Mouse (Mus musculus) stomach, embryonic 16.5 days (tissue): ENCODE data around the gene Gm13090. TPM values are rescaled to one million over a fixed set of nuclear protein-coding genes. Genes with fewer than 3 reads are reported as not detected.

Experiments
- ATAC-seq: fragments of 200-750 bp; cut with Nextera tagmentation; 2 replicates; pipeline ENCODE4 v1.8.0; 2017; ENCODE audit warnings: moderate number of reproducible peaks, moderate TSS enrichment; ENCODE audit not compliant: insufficient read depth, low FRiP score
- H3K27ac ChIP-seq: fragments of 300-500 bp; sonication (generic); 2 replicates; pipeline ENCODE4 v1.5.1; 2014; ENCODE audit warnings: low read length
- H3K27me3 ChIP-seq: fragments of 300-500 bp; sonication (generic); 2 replicates; pipeline ENCODE4 v1.6.1; 2014; ENCODE audit warnings: low read length, control low read depth, mixed read lengths; ENCODE audit not compliant: control insufficient read depth, insufficient read depth
- H3K36me3 ChIP-seq: fragments of 300-500 bp; sonication (generic); 2 replicates; pipeline ENCODE4 v1.6.1; 2014; ENCODE audit warnings: low read length; ENCODE audit not compliant: control insufficient read depth, insufficient read depth
- H3K4me1 ChIP-seq: fragments of 300-500 bp; sonication (generic); 2 replicates; pipeline ENCODE4 v1.6.1; 2014; ENCODE audit warnings: low read length, control low read depth, mixed read lengths; ENCODE audit not compliant: control insufficient read depth, insufficient read depth
- H3K4me2 ChIP-seq: fragments of 300-500 bp; sonication (generic); 2 replicates; pipeline ENCODE4 v1.6.1; 2014; ENCODE audit warnings: low read depth, low read length, mixed read lengths
- H3K4me3 ChIP-seq: fragments of 300-500 bp; sonication (generic); replicated peaks from 2 replicates; pipeline ENCODE4 v1.5.1; 2014; ENCODE audit warnings: mild to moderate bottlenecking, low read length
- H3K9ac ChIP-seq: fragments of 300-500 bp; sonication (generic); 2 replicates; pipeline ENCODE4 v1.6.1; 2014; ENCODE audit warnings: low read length
- H3K9me3 ChIP-seq: fragments of 300-500 bp; sonication (generic); replicated peaks from 2 replicates; pipeline ENCODE4 v1.6.1; 2016; ENCODE audit warnings: low read length, control low read depth; ENCODE audit not compliant: control insufficient read depth
- WGBS: fragments of 180-500 bp; shearing (Covaris S2); extraction: QIAGEN DNeasy Blood & Tissue Kit; methylation state at CpG from one replicate; pipeline ENCODE4 v1.1.7; 2014; 5-methylcytosine and 5-hydroxymethylcytosine counted together
- polyA plus RNA-seq: library from polyadenylated mRNA; unstranded; fragments of >200 nt; fragmentation: Nextera tagmentation; extraction: Ambion mirVana; gene quantifications from 2 replicates; pipeline ENCODE4 v1.2.1, GENCODE M21; 2015

The Gm13090 gene
- polyA plus RNA-seq, 1 experiment from 2014 or later = not detected

DNA sequence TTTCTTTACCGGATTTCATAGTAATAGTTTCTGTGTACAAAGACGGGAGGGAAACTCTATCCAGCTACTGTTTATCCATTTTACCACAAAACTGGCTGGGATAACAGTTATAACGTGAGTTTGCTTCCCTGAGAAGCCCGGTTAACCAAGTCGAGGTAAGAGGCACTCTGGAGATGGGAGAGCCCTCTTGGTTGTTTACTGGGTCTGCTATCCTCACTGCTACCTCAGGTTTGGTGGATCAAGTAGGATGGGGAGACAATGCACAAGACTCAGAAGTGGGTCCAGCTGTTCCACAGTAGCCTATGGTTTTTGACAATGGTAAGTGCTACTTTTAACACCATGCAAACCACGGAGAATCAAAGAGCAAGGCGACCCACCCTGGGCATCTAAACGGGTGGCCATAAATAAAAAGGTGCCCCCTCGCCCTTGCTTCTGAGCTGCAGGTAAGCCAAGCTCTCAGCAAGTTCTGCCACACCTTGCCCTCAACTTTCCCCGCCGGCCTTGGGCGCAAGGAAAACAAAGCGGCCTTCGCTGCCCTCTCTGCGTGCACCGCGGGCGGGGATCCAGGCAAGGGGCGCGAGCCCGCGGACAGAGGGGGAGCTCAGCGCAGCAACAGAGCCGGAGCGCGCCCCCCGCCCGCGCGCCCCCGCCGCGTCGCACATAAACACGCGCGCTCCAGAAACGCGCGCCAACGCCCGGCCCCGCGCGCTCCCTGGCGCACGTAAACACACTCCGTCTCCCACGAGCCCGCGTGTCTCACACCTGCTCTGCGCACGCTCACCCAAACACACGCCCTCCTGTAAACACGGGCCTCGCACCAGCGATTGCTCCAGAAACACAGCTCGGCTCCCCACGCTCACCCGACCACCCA is 18.0 kb downstream of the Gm13090 start:
- peaks cover 13% of the 10 kb centered on the region for H3K27me3 ChIP-seq

DNA sequence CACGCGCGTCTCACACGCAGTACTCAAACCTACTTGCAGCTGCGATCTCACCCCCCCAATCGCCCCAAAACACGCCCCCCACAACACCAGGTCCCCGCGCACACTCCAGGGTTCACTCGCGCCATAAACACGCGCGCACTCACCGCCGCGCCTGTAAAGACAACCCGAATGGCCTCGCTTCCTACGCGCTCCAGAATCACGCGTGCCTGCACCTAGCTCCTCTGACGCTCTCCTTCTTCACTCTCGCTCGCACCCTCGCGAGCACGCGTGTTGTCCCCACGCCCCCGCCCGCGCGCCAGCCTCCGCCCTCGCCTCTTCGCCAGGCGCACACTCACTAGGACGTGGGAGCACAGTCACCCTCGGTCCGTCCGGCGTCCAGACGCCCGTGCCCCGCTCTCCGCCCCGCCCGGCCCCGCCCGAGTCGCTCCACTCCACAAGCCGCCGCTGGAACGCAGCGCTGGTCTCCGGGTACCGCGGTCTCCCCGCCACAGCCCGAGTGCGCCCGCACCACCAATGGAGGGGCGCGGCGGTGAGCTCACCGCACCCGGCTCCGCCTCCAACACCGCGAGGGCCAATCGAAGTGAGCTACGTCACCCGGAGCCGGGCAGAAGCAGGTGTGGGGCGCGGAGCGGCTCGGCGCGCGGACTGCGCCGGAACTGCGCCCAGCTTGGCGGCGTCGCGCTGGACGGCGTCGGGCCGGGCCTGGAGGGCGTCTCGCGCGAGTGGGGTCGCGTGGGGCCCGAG is 18.8 kb downstream of the Gm13090 start:
- peak overlapping the region; percentile 72 for H3K9ac ChIP-seq
- no peaks in the 10 kb centered on the region for H3K9me3 ChIP-seq
- no peaks in the 10 kb centered on the region; the same call in 1 of the 2 replicates for H3K4me1 ChIP-seq
- WGBS = under 1% methylated on average over 100 of the region's 101 CpGs
- peak; percentile 98 for ATAC-seq
- peak overlapping the region; percentile 59 for H3K4me3 ChIP-seq
- peak overlapping the region; percentile 38; the same call in 1 of the 2 replicates for H3K27ac ChIP-seq
- peaks cover 13% of the 10 kb centered on the region for H3K27me3 ChIP-seq
- peak overlapping the region; percentile 94 for H3K4me2 ChIP-seq
- no peaks in the 10 kb centered on the region for H3K36me3 ChIP-seq

More for the DNA sequence above, 18.0 kb downstream of the Gm13090 start:
- Histone ChIP-seq H3K9ac (peak overlapping the region; percentile 70), H3K9me3 (no peaks in the 10 kb centered on the region), H3K36me3 (no peaks in the 10 kb centered on the region), H3K4me1 (no peaks in the 10 kb centered on the region; the same call in 1 of the 2 replicates), H3K4me3 (peak overlapping the region; percentile 59), H3K27ac (peak overlapping the region; percentile 38; the same call in 1 of the 2 replicates), H3K4me2 (peak overlapping the region; percentile 94)
- ATAC-seq = no peak
- WGBS = 3% methylated on average over 60 of the region's 60 CpGs

DNA sequence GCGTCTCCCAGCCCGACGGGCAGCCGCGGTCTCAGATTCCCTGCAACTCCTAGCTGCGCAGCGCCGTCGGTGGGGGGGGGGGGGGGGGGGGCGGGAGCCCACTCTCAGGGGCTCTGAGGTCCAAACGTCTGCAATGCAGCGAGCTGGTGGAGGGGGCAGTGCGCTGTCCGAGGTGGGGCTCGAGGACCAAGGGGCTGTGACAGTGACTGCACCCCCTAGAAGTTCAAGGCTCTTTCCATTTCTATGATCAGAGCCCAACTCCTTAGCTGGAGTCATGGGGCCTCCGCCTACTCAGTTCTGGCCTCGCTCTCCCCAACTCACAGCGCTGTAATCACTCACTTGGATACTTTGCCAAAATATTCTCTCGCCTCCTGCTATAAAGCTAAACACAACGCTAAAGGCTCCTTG is 19.5 kb downstream of the Gm13090 start:
- peak overlapping the region; percentile 59 for H3K4me3 ChIP-seq
- peak overlapping the region; percentile 94 for H3K4me2 ChIP-seq
- no peaks in the 10 kb centered on the region for H3K36me3 ChIP-seq
- no peaks in the 10 kb centered on the region for H3K9me3 ChIP-seq
- ATAC-seq = 0 out of 2 replicates have a peak, but pooled peaks have one; percentile 4
- peak overlapping the region; percentile 35 for H3K27ac ChIP-seq
- peaks cover 13% of the 10 kb centered on the region for H3K27me3 ChIP-seq
- H3K9ac ChIP-seq = peak overlapping the region; percentile 72
- 5% methylated on average over 9 of the region's 20 CpGs for WGBS
- H3K4me1 ChIP-seq = no peaks in the 10 kb centered on the region; the same call in 1 of the 2 replicates

DNA sequence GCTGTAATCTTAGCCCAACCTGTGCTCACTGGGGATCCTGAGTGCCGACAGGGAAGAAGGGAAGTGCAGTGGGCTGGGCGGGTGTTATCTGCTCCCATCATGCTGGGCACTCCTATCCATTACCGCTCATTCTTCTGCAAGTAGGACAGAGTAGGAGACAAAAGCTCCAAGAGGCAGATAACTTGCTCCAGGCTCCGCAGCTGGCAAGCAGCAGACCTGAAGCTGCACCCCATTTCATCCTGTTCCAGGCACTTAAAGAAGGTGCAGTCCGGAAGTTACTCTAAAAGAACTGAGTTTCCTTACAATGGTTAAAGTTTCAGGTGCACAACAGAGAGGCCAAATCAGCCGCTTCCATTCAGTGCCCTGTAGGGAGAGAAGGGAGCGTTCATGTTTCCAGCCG is 21.9 kb downstream of the Gm13090 start:
- no peak overlapping the region for H3K4me3 ChIP-seq
- WGBS = 51% methylated on average over 8 of the region's 8 CpGs
- H3K9me3 ChIP-seq = no peaks in the 10 kb centered on the region
- H3K27ac ChIP-seq = no peak overlapping the region
- no peak overlapping the region for H3K4me2 ChIP-seq
- no peak overlapping the region for H3K9ac ChIP-seq
- no peak for ATAC-seq
- H3K4me1 ChIP-seq = no peaks in the 10 kb centered on the region; the same call in 1 of the 2 replicates
- no peaks in the 10 kb centered on the region for H3K36me3 ChIP-seq
- peaks cover 13% of the 10 kb centered on the region for H3K27me3 ChIP-seq

DNA sequence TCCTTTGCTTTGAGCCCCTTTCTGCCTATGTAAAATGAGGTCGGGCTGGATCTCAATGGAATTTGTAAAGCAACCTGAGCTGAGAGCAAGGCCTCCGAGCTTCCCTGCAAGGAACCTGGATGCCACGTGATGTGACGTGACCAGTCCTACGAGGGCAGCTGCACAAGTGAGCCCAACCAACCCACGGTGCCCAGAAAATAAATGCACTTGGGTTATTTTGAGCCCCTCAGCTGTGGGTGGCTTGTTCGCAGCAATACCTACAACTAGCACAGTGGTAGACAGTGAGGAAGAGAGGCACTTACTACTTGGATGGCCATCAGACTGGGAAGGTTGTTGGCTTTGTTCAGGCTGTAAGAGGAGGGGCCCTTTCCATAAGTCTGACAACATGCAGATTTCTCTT is 25.2 kb downstream of the Gm13090 start:
- no peak overlapping the region for H3K9ac ChIP-seq
- no peak overlapping the region for H3K27ac ChIP-seq
- no peaks in the 10 kb centered on the region for H3K9me3 ChIP-seq
- WGBS = 86% methylated on average over 7 of the region's 7 CpGs
- no peaks in the 10 kb centered on the region for H3K36me3 ChIP-seq
- H3K4me1 ChIP-seq = no peaks in the 10 kb centered on the region; the same call in 1 of the 2 replicates
- peaks cover 3% of the 10 kb centered on the region; the same call in 1 of the 2 replicates for H3K27me3 ChIP-seq
- ATAC-seq = no peak
- no peak overlapping the region for H3K4me2 ChIP-seq
- no peak overlapping the region for H3K4me3 ChIP-seq

DNA sequence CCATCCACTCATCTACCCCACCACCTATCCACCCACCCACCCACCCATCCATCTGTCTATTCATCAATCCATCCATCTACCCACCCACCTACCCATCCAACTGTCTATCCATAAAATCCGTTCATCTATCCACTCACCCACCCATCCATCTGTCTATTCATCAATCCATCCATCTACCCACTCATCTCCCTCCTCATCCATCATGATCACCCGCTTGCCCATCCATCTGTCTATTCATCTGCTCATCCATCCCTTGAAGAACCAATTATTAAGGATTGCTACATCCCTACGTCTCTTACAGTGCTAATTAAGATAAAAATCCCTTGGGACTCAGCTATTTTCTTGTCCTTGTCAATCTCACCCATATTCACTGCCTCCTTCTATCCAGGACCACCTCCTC is 29.5 kb downstream of the Gm13090 start:
- Histone ChIP-seq H3K4me2 (no peak overlapping the region), H3K9ac (no peak overlapping the region), H3K36me3 (no peaks in the 10 kb centered on the region), H3K9me3 (no peaks in the 10 kb centered on the region), H3K27me3 (no peaks in the 10 kb centered on the region), H3K4me3 (no peak overlapping the region), H3K27ac (no peak overlapping the region), H3K4me1 (no peaks in the 10 kb centered on the region)
- 84% methylated on average over 3 of the region's 3 CpGs for WGBS
- no peak for ATAC-seq

DNA sequence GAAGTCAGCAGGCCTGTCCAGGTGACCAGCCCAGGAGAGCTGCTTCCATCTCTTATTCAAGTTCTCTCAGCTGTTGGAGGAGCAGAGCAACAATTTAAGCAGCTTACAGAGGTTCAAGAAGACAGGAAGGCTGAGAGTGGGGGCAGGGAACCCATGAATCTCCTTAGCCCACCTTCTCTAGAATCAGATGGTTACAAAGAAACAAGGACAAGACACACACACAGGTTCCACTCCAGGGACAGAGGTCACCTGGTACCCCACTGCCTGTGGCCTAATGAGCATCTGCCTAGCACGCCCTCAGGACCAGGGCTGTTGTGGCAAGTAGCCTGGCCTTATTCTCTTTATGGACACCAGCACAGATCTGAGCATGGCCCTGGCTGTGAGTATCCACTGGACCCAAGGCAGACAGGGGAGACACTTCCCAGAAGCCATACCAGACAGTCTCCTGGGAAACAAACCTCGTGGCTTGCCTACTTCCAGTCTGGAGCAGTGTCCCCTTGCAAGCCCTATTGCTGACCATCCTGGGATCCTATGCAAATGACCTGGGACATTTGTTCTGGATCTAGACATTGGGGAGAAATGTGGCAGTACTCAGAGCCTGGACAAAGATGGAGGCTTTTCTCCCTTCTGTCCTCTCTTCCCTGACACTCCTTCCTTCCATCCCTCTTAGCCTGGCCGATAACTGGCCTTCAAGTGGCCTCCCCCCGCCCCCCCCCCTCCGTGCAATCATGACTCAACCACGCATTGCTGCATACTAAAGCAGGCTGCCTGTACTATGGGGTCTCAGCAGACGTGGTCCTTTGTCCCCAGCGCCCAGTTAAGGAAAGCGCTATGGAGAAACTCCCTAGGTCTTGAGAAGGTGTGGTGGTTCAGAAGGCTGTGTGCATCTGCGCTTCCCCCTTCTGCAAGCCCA is 38.5 kb downstream of the Gm13090 start:
- ATAC-seq = peak; percentile 12; the same call in 1 of the 2 replicates
- Histone ChIP-seq H3K27me3 (no peaks in the 10 kb centered on the region), H3K9ac (peak overlapping the region; percentile 76), H3K4me1 (peaks cover 11% of the 10 kb centered on the region; the same call in 1 of the 2 replicates), H3K36me3 (no peaks in the 10 kb centered on the region), H3K9me3 (no peaks in the 10 kb centered on the region), H3K4me3 (peak overlapping the region; percentile 62), H3K4me2 (peak overlapping the region; percentile 99), H3K27ac (peak overlapping the region; percentile 42; the same call in 1 of the 2 replicates)
- WGBS = 12% methylated on average over 9 of the region's 10 CpGs
